Mouse (Mus musculus): ENCODE measurements around the gene Itgb1. TPM values are rescaled to one million over a fixed set of nuclear protein-coding genes. Genes with fewer than 3 reads are reported as not detected.

Gene Itgb1
- polyA plus RNA-seq, 1 experiment from 2014 or later: 261 TPM

Other genes with a start within 250 kb of the Itgb1 start
- gene Gm3952, start 113.0 kb downstream of the Itgb1 start, polyA plus RNA-seq (2016; fragmentation: Nextera tagmentation; extraction: Ambion mirVana): not detected in 2 replicates

Measured in heart, embryonic 10.5 days (tissue).